Mouse (Mus musculus) heart, embryonic 16.5 days (tissue): ENCODE results near the gene Ankrd27. TPM values are rescaled to one million over a fixed set of nuclear protein-coding genes. Genes with fewer than 3 reads are reported as not detected.
A peak's percentile ranks its signal among the peaks of the same experiment; 100 is the strongest.

Source experiments
- ATAC-seq: fragments of 200-750 bp; cut with Nextera tagmentation; replicated peaks from 2 replicates; pipeline ENCODE4 v1.8.0; 2017; ENCODE audit warnings: moderate number of reproducible peaks; ENCODE audit not compliant: insufficient read depth, low FRiP score; ENCODE audit errors: extremely low read depth
- H3K27ac ChIP-seq: fragments of 300-500 bp; sonication (generic); 2 replicates; pipeline ENCODE4 v1.5.1; 2014; ENCODE audit warnings: mild to moderate bottlenecking, low read length, control low read depth, moderate library complexity
- H3K27me3 ChIP-seq: fragments of 300-500 bp; sonication (generic); 2 replicates; pipeline ENCODE4 v1.6.1; 2014; ENCODE audit warnings: low read length, mixed read lengths; ENCODE audit not compliant: control insufficient read depth, insufficient read depth
- H3K36me3 ChIP-seq: fragments of 300-500 bp; sonication (generic); 2 replicates; pipeline ENCODE4 v1.6.1; 2014; ENCODE audit not compliant: control insufficient read depth, insufficient read depth
- H3K4me1 ChIP-seq: fragments of 300-500 bp; sonication (generic); 2 replicates; pipeline ENCODE4 v1.6.1; 2014; ENCODE audit warnings: low read length, mixed read lengths; ENCODE audit not compliant: control insufficient read depth, insufficient read depth
- H3K4me2 ChIP-seq: fragments of 300-500 bp; sonication (generic); 2 replicates; pipeline ENCODE4 v1.6.1; 2014; ENCODE audit warnings: low read depth, mild to moderate bottlenecking, control low read depth, low read length
- H3K4me3 ChIP-seq: fragments of 300-500 bp; sonication (generic); 2 replicates; pipeline ENCODE4 v1.5.1; 2014; ENCODE audit warnings: mild to moderate bottlenecking, control low read depth, low read length
- H3K9ac ChIP-seq: fragments of 300-500 bp; sonication (generic); 2 replicates; pipeline ENCODE4 v1.6.1; 2014; ENCODE audit warnings: low read length, control low read depth
- H3K9me3 ChIP-seq: fragments of 300-500 bp; sonication (generic); replicated peaks from 2 replicates; pipeline ENCODE4 v1.6.1; 2016; ENCODE audit warnings: low read length; ENCODE audit not compliant: control insufficient read depth
- WGBS: fragments of 180-500 bp; shearing (Covaris S2); extraction: QIAGEN DNeasy Blood & Tissue Kit; methylation state at CpG from one replicate; pipeline ENCODE4 v1.1.7; 2014; 5-methylcytosine and 5-hydroxymethylcytosine counted together
- polyA plus RNA-seq: library from polyadenylated mRNA; unstranded; fragments of >200 nt; fragmentation: Nextera tagmentation; extraction: Ambion mirVana; gene quantifications from 2 replicates; pipeline ENCODE4 v1.2.1, GENCODE M21; 2015

Gene Ankrd27
- polyA plus RNA-seq, 1 experiment from 2014 or later: 20.4 TPM

DNA sequence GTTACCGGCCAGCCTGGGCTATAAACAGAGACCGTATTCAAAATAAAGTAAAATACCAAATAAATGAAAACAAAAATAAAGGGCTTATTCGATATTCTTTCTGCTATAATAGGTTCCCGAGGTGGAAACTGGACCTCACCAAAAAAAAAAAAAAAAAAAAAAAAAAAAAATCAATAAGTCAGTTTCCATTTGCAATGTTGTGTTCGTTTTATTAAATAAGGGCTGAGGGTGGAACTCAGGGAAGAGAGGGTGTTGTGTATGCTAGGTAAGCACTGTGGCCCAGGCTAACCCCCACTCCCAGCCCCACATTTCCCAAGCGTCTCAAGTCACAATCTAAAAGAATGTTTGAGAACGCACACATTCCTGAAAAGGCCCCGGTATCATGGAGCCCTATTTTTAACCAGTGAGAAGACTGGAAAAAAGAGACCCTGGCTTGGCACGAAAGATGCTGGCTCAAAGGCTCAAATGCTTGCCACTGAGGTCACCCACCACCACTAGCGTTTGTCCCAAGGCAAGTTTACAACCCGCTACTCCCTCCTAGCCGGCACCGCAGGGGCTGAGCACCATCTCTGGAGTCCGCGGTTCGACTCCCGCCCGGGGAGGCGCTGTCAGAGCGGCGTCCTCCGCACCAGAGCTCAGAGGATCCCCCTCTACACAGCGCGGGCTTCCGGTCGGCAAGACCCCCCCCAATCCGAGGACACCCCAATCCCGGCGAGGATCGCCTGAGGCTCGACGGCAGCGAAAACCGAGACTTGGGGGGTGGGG lies 60.5 kb downstream of the Ankrd27 start:
- WGBS: 9% methylated on average over 34 of the region's 34 CpGs

DNA sequence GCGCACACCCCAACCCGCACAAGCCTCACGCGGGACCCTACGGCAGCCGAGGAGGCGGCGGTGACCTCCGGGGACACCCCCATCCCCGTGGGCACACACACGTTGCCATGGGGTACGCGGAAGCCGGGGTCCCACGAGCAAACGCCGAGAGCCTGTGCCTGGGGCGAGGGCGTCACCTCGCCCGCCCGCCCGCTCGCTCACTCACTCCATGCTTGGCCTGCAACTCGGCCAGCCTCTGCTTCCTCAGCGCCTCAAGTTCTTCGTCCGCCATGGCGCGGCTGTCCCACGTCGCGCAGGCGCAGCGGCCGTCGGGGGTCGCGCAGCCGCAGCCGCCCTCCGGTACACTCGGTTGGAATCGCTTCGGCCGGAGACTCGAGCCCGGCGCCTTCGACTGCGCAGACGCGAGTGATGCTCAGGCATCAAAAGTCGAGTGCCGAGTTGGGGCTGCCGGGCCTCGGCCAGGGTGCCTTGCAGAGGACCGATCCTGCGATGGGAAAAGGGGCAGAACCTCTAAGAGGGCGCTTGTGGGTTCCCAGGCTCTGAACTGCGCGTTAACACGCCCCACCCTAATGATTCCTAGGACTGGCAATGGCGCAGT lies 61.2 kb downstream of the Ankrd27 start, which contains the start of gene Pdcd5:
Gene Pdcd5 (minus strand): TSS at position 421 of the 598 bp plus-strand sequence.
- under 1% methylated on average over 61 of the region's 64 CpGs for WGBS
- Histone ChIP-seq H3K27me3 (no peaks in the 10 kb centered on the region), H3K9me3 (no peaks in the 10 kb centered on the region), H3K36me3 (peaks cover 23% of the 10 kb centered on the region), H3K27ac (peak within 1 kb of the TSS; percentile 82), H3K4me3 (peak within 1 kb of the TSS; percentile 77), H3K9ac (peak within 1 kb of the TSS; percentile 89), H3K4me1 (peaks cover 5% of the 10 kb centered on the region; the same call in 1 of the 2 replicates), H3K4me2 (peak within 1 kb of the TSS; percentile 75)
- peak; percentile 91 for ATAC-seq

More for the DNA sequence above, 60.5 kb downstream of the Ankrd27 start:
- Histone ChIP-seq H3K9ac (peak overlapping the region; percentile 89), H3K27me3 (no peaks in the 10 kb centered on the region), H3K9me3 (no peaks in the 10 kb centered on the region), H3K36me3 (peaks cover 26% of the 10 kb centered on the region), H3K4me3 (peak overlapping the region; percentile 77), H3K4me2 (peak overlapping the region; percentile 75), H3K4me1 (peaks cover 5% of the 10 kb centered on the region; the same call in 1 of the 2 replicates), H3K27ac (peak overlapping the region; percentile 82)
- ATAC-seq: peak; percentile 52

DNA sequence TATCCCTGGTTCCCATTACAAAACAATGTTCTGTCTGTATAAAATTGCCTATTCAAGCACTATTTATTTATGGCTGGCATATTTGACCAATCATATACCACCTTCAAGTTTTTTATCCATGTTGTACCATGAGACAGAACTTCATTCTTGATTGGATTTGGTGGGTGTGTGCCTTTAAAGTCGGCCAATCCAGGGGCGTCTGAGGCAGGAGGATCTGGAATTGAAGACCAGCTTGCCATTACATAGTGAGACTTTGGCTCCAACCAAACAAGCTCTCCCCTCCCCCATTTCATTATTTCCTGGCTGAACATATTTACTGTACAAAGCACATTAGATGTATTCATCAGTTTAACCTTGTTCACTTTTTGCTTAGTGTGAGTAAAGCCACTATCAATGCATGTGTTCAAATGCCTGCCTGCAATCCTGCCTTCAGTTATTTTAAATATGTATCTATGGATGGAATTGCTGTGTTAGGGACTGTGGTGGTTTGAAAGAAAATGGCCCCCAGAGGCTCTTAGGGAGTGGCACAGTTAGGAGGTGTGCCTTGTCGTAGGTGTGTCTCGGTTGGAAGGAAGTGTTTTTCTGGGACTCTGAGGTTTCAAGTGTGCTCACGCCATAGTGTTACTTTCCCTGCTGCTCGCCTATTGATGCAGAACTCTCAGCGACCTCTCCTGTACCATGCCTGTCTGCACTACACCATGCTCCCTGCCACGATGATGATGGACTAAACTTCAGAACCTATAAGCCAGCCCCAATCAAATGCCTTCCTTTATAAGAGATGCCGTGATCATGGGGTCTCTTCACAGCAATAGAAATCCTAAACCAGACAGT lies 62.4 kb downstream of the Ankrd27 start:
- 65% methylated on average over 9 of the region's 9 CpGs for WGBS
- Histone ChIP-seq H3K27ac (no peak overlapping the region), H3K27me3 (no peaks in the 10 kb centered on the region), H3K36me3 (peaks cover 13% of the 10 kb centered on the region), H3K9ac (no peak overlapping the region), H3K4me3 (no peak overlapping the region), H3K9me3 (no peaks in the 10 kb centered on the region), H3K4me2 (no peak overlapping the region), H3K4me1 (peaks cover 5% of the 10 kb centered on the region; the same call in 1 of the 2 replicates)
- no peak for ATAC-seq

DNA sequence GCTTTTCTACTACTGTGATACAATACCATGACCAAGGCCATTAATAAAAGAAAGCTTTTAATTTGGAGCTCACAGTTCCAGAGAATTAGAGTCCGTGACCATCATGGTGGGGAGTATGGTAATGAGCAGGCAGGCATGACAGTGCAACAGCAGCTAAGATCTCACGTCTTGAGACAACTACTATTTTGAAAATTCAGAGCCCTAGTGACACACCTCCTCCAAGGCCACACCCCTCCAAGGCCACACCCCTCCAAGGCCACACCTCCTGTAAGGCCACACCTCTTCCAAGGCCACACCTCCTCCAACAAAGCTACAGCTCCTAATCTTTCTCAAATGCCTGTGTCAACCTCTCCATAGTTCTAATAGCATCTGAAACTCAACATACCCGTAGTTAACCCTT lies 63.0 kb downstream of the Ankrd27 start:
- no peaks in the 10 kb centered on the region for H3K27me3 ChIP-seq
- no peaks in the 10 kb centered on the region for H3K9me3 ChIP-seq
- H3K36me3 ChIP-seq: peaks cover 7% of the 10 kb centered on the region
- no peak overlapping the region for H3K9ac ChIP-seq
- H3K4me1 ChIP-seq: peaks cover 5% of the 10 kb centered on the region; the same call in 1 of the 2 replicates
- no peak overlapping the region for H3K4me2 ChIP-seq
- no peak for ATAC-seq
- 54% methylated on average over 3 of the region's 3 CpGs for WGBS
- H3K4me3 ChIP-seq: no peak overlapping the region
- H3K27ac ChIP-seq: no peak overlapping the region

DNA sequence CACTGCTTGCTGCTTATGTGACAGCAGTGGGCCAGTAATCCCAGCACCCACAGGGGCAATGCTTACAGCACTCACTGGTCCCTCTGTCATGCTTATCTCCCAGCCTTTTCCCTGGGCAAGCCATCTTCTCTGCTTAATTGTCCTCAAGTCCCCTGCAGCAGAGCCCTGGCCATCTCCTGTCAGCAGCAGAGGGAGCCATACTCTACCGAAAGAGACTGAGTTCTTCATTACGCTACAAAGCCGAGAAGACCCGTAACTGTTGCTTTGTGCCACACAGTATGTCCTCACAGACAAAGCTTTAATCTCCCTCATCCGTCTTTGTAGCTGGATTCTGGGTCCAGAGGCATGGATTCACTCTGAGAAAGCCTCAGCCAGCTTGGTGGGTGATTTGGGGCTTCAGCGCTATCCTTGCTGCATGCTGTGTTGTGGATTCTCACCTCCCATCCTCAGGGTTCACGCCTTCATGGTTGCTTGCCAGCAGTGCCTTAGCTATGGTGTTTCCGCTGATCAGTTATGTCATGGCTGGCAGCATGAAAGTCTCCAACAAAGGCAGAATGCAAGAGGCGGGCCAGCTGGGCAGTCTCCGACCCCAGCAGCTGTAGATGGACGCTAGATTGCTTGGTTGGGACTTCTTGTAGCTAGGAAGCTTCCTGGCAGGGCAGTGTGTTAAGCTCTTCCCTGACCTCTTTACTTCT lies 64.8 kb downstream of the Ankrd27 start:
- Histone ChIP-seq H3K9me3 (no peaks in the 10 kb centered on the region), H3K4me2 (no peak overlapping the region), H3K9ac (no peak overlapping the region), H3K27me3 (no peaks in the 10 kb centered on the region), H3K36me3 (no peaks in the 10 kb centered on the region), H3K4me1 (peaks cover 5% of the 10 kb centered on the region; the same call in 1 of the 2 replicates), H3K4me3 (no peak overlapping the region), H3K27ac (no peak overlapping the region)
- WGBS: 66% methylated on average over 11 of the region's 11 CpGs
- ATAC-seq: no peak

DNA sequence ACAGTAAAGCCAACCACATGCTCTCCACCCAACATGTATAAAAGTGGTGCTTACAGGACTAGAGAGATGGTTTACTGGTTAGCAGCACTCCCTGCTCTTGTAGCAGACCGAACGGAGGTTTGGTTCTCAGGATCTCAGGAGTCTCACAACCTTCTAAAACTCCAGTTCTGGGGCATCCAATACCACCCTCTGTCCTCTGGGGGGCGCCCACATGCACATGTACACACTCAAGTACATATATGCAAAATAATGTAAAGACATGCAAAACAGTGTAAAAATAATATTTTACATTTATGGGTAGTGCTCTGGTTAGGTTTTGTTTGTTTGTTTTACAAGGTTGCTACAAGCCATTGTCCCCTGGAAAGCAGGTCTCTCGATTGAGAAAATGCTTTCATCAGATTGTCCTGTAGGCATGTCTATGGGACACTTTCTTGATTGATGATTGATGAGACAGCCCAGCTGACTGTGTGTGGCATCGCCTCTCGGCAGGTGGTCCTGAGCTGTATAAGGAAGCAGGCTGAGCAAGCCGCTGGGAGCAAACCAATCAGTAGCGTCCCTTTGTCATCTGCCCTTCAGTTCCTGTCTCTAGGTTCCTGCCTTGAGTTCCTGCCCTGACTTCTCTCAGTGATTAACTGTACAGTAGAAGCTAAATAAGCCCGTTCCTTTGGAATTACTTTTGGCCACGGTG lies 65.7 kb downstream of the Ankrd27 start:
- Histone ChIP-seq H3K9me3 (no peaks in the 10 kb centered on the region), H3K36me3 (no peaks in the 10 kb centered on the region), H3K4me2 (no peak overlapping the region), H3K27ac (no peak overlapping the region), H3K27me3 (no peaks in the 10 kb centered on the region), H3K4me1 (no peaks in the 10 kb centered on the region), H3K4me3 (no peak overlapping the region), H3K9ac (no peak overlapping the region)
- ATAC-seq: no peak
- WGBS: 80% methylated on average over 10 of the region's 10 CpGs

DNA sequence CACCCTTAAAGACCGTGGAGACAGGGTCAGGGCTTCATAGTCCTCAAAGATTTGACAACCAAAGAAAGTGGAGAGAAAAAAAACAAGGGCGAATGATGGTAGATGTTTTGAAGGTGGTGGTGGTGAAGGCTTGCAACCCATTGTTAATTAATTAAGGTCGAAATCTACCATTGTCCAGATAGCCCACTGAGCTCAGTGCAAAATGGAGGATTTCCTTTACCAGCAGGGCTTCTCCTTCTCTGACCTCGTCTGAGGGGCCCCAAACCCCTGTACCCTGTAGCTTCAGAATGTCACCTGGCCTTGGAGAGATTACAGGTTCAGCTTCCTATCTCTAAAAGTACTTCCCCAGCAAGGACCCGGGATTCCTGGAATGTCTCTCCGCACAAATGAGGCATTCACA lies 71.8 kb downstream of the Ankrd27 start:
- no peaks in the 10 kb centered on the region for H3K36me3 ChIP-seq
- ATAC-seq: no peak
- no peaks in the 10 kb centered on the region for H3K4me1 ChIP-seq
- no peaks in the 10 kb centered on the region for H3K27me3 ChIP-seq
- no peak overlapping the region for H3K27ac ChIP-seq
- no peak overlapping the region for H3K4me3 ChIP-seq
- 38% methylated on average over 6 of the region's 6 CpGs for WGBS
- H3K4me2 ChIP-seq: no peak overlapping the region
- no peak overlapping the region for H3K9ac ChIP-seq
- H3K9me3 ChIP-seq: no peaks in the 10 kb centered on the region

DNA sequence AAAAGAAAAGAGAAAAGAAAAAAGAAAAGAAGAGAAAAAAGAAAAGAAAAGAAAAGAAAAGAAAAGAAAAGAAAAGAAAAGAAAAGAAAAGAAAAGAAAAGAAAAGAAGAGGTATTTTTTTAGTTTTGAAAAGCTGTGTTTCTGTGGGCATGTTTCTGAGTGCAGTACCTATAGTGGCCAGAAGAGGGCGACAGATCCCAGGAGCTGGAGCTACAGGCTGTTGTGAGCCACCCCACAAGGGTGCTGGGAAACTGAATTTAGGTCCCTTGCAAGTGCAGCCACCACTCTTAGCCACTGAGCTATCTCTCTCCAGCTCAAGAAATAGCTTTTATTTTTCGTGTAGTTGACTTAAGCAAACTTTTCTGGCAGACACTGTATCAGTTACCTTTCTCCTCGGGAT lies 73.1 kb downstream of the Ankrd27 start:
- no peaks in the 10 kb centered on the region for H3K4me1 ChIP-seq
- H3K9ac ChIP-seq: no peak overlapping the region
- 48% methylated on average over 3 of the region's 3 CpGs for WGBS
- no peak for ATAC-seq
- H3K4me2 ChIP-seq: no peak overlapping the region
- H3K27me3 ChIP-seq: no peaks in the 10 kb centered on the region
- H3K36me3 ChIP-seq: no peaks in the 10 kb centered on the region
- no peaks in the 10 kb centered on the region for H3K9me3 ChIP-seq
- H3K4me3 ChIP-seq: no peak overlapping the region
- no peak overlapping the region for H3K27ac ChIP-seq
